Mouse (Mus musculus) mouse trophoblast stem cell (cell line): ENCODE measurements around the gene Vipr2.

ENCODE experiments used
- in situ Hi-C, 2 experiments: fragments of 300-500 bp; cut with MseI, MboI; formaldehyde crosslinking; loops; 2 replicates in 1 of 2; 3 replicates in 1 of 2; pipeline ENCODE4 v1.15.1; 2025

The Vipr2 gene

DNA sequence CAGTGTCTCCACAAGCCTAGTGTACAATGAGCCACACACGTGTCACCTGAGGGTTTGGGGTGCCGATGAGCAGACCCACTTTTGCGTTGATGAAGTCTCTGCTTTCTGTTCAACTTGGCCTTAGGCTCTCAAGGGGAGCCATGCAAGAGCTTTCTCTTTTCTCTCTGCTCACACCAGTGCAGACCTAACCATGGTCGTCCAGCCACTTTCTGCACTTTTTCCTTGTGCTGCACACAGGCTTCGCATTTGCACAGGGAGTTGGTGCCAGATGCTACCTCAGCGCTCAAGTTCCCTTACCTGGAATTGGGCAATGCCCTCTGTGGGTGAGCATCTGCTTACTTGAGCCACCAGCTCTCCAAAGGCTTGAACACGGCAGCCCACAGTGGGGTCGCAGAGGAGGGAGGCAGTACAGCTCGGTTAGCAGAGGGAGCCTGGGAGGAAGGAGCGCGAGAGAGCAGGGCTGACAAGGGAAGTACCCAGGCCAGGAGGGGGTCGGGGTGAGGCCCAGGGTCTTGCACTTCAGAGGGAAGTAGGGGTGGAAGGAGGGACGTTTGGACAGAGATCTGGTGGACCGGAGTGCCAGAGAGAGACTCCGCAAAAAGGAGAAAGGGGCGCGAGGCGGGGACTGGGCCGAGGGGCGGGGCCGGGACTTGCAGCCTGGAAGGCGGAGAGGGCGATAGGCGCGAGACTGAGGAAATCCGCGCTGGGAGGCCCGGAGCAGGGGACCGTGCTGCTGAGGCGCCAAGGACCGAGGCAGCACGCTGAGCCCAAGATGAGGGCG lies at the start of gene Vipr2:
Vipr2 (plus strand) TSS at position 653 of the 781 bp plus-strand sequence.
- in situ Hi-C loops, result loop anchor here in 1 of 2 experiments (10.0 kb wide), 1 partner anchor 118 kb away; no protein-coding TSS in a partner anchor

DNA sequence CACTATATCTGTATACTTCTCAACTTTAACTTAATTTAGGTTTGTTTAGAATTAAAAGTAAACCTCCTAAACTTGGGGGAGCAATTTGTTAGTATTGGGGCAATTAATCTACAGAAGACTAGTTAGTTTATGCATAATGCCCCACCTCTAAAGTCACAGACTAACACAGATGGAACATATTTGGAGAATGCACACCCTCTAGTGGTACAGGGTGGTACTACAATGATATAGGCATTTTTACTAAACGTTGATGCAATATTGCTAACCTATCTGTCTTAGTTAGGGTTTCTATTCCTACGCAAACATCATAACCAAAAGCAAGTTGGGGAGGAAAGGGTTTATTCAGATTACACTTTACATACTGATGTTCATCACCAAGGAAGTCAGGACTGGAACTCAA lies 49.4 kb upstream of the Vipr2 start:
- in situ Hi-C loops, result no loop called here

- in situ Hi-C loops, result no loop called here
Observed at GRCm38 (mm10) chr12:116035346-116035745, 42.2 kb upstream of the Vipr2 start.

DNA sequence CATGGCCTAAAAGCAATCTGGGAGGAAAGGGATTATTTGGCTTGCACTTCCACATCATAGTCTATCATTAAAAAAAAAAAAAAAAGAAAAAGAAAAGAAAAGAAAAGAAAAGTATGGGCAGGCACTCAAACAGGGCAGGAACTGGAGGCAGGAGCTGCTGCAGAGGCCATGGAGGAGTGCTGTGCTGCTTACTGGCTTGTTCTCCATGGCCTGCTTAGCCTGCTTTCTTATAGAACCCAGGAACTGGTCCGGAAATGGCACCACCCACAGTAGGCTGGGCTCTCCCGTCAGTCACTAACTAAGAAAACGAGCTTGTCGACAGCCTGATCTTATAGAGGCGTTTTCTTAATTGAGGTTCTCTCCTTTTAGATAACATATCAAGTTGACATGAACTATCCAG lies 32.7 kb upstream of the Vipr2 start:
- in situ Hi-C loops, result no loop called here

- in situ Hi-C loops, result no loop called here
Observed at GRCm38 (mm10) chr12:116047440-116048377, 29.8 kb upstream of the Vipr2 start, which contains the start of gene Zfp386. TSS of gene Zfp386 (plus strand) at chr12:116047724.

GRCm38 (mm10) chr12:116048766-116049165 lies 28.8 kb upstream of the Vipr2 start:
- in situ Hi-C loops, result no loop called here

DNA sequence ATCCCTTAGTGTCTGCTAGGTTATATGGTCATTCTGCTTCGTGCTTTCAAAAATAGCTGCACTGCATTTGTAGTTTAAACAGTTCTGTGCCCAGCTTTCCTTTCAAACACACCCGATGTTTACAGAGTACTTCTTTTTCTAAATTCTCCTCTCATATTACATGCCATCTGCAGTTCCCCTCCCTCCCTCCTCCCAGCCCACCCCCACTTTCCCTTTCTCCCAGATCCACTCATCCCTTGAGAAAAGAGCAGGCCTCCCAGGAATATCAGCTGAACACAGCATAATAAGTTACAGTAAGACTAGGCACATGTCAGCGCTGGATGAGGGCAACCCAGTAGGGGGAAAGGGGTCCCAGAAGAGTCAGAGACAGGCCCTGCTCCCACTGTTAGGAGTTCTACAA lies 28.3 kb upstream of the Vipr2 start:
- in situ Hi-C loops, result no loop called here

- in situ Hi-C loops, result no loop called here
Observed at GRCm38 (mm10) chr12:116049701-116050100, 27.8 kb upstream of the Vipr2 start.

DNA sequence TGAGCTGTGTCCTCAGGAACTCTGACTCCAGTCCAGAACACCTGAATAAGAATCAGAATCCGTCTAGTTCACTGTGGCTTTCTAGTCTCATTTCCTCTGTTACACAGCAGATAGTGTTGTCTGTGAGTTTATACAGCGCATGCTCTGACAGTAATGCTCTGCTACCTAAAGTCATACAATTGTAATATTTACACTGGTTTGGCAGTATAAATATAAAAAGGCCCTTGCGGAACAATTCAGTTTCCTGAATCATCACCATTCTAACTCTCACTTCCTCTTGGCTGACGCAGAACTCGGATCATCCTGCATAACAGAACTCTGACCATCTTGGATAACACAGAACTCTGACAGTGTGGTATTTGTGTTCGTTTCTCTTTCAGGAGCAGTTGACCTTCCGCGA lies 23.2 kb upstream of the Vipr2 start:
- in situ Hi-C loops, result no loop called here

GRCm38 (mm10) chr12:116056112-116056511 lies 21.4 kb upstream of the Vipr2 start:
- in situ Hi-C loops, result no loop called here

- in situ Hi-C loops, result no loop called here
Observed at GRCm38 (mm10) chr12:116061561-116062193, 15.8 kb upstream of the Vipr2 start.

DNA sequence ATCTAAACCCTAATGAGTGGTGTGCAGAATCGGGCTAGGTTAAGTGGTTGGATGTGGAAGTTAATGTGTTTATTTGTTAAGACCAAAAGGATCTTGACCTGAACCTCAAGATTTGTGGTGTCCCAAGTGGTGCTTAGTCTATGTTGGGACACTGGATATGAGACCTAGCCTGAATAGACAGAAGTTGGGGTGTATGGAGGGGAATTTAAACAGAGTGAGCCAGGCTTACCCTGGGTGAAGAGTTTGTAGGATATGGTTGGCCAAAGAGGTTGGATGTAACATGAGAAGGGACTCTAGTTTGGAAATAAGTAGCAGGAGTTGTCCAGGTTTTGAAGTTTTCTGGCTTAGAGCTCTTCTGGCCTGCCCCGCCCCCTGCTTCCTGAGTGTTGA lies 15.3 kb upstream of the Vipr2 start:
- in situ Hi-C loops, result no loop called here

DNA sequence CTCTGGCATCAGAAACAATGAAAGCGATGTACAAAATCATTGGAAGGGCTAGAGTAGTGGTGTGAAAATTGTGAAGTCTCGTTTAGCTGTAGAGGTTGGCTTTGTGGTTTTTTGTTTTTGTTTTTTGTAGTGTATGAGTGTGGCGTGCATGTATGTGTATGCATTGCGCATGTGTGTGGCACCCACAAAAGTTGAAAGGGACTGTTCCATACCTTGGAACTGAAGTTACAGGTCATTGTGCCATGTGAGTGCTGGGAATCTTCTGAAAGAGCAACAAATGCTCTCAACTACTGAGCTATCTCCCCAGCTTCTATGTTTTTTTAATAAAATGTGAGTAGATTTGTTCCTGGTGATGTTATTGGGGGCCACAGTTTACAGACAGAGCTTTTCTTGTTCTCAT lies 14.5 kb upstream of the Vipr2 start:
- in situ Hi-C loops, result no loop called here

GRCm38 (mm10) chr12:116071023-116071422 lies 6.5 kb upstream of the Vipr2 start:
- in situ Hi-C loops, result loop anchor here in 1 of 2 experiments (10.0 kb wide), 1 partner anchor 124 kb away; no protein-coding TSS in a partner anchor

DNA sequence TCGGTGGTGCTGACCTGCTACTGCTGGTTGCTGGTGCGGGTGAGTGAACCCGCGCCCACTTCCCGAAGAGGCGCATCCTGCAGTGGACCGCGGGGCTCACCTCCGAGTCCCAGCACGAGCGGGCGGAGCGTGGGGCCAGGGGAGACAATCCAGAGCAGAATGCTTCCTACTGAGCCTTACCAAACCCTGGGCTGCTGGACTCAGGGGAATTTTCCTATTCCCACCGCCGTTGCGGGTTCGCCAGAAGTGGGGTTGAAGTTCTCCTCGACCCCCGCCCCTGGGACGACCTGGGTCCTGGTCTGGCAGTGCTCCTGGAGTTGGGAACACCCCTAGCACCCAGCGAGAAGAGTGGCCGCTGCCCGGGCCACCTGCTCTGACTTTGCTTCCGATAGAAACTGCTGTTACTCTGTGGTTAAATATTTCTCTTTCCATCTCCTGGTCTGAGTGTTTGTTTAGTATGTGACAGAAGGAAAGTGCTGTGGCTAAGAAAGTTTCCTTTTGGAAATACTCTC lies 385 bp downstream of the Vipr2 start:
- in situ Hi-C loops, result loop anchor here in 1 of 2 experiments (10.0 kb wide), 1 partner anchor 117 kb away; no protein-coding TSS in a partner anchor

DNA sequence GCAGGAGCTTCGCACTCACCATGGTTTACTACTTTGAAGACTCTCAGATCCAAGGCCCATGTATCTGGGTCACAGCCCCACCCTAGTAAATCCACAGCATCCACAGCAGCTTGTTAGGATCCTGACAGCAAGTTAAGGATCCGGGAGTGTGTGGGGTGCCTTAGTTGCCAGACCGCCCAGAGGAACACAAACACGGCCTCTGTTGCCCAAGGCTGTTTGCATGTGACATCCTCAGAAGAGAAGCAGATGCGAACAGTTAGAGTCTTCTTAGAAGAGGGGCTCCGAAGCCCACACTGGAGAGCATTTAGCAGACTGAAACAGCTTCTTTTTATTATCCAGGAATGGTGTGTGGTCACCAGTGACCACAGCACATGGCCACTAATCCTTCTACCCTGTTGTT lies 5.6 kb downstream of the Vipr2 start:
- in situ Hi-C loops, result no loop called here

GRCm38 (mm10) chr12:116084294-116084693 lies 6.8 kb downstream of the Vipr2 start:
- in situ Hi-C loops, result no loop called here

GRCm38 (mm10) chr12:116086951-116087600 lies 9.6 kb downstream of the Vipr2 start:
- in situ Hi-C loops, result no loop called here

DNA sequence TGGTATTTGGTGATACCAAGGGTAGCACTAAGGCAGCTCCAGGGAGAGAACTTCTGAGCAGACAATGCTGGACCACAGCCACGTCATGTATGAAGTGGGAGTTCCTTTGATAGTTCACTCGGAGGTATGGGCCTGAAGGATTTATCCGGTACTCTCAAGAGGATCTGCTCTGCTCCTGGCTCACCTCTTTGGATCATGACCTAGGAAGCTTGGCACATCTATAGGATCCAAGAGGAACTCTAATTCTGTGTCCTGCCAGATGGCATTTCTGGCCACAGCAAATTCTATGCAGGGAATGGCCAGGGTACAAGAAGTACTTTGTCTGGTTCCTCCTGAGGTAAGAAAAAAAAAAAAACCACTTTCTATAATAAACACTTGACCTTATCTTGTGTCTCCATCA lies 12.3 kb downstream of the Vipr2 start:
- in situ Hi-C loops, result no loop called here

DNA sequence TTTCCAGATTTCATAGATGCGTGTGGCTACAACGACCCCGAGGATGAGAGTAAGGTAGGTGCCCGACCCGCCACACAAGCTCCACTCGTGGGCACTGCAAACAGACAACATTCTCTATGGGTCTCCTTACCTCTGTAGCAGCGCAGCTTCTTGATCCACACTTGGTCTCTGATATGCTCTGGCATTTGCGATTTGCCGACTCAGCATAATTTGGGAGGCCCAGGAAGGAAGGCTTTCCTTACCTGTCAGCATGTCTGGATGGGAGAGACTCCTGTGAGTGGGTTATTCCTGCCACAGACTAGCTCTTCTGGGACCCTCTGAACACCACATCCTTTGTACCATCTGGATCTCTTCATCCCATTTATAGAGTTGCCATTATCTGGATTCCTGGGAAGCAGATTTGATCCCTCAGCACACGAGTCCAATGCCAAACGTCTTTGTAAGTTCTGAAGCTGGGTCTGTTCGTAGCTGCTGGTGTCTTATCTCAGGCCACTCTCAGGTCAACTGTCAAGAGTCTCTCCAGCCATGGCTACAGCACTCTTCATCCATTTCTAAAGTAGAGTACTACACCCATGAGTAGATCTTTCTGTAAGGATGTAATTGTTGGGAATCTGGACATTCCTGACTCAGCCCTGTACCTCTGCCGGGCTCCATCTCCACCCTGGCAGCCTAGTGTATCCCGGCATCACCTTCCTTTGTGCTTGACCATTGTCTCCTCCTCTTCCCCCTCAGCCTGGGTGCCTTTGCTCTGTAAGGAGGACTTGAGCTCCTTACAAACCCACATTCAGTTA lies 17.4 kb downstream of the Vipr2 start:
- in situ Hi-C loops, result no loop called here
